Mouse (Mus musculus) MN1 (cell line): Measurements from ENCODE around the gene Foxo6.

Experiments
- DNase-seq: peaks from one replicate; pipeline ENCODE4 v3.0.0-alpha.2; 2016; ENCODE audit warnings: low spot score

Gene Foxo6

GRCm38 (mm10) chr4:120247412-120247811 lies 39.7 kb downstream of the Foxo6 start:
- DNase-seq = peak; percentile 85

- DNase-seq = no peak
Measured at GRCm38 (mm10) chr4:120246086-120246485, 41.1 kb downstream of the Foxo6 start.

GRCm38 (mm10) chr4:120242783-120243262 lies 44.3 kb downstream of the Foxo6 start:
- peak; percentile 81 for DNase-seq

- DNase-seq = no peak
Measured at GRCm38 (mm10) chr4:120241106-120241505, 46.0 kb downstream of the Foxo6 start.

- no peak for DNase-seq
Measured at GRCm38 (mm10) chr4:120239419-120239818, 47.7 kb downstream of the Foxo6 start.

- no peak for DNase-seq
Measured at GRCm38 (mm10) chr4:120233243-120233642, 53.9 kb downstream of the Foxo6 start.

GRCm38 (mm10) chr4:120232541-120232940 lies 54.6 kb downstream of the Foxo6 start:
- no peak for DNase-seq

- no peak for DNase-seq
Measured at GRCm38 (mm10) chr4:120231982-120232381, 55.2 kb downstream of the Foxo6 start.

GRCm38 (mm10) chr4:120230256-120230649 lies 56.9 kb downstream of the Foxo6 start:
- peak; percentile 78 for DNase-seq

GRCm38 (mm10) chr4:120229505-120230255 lies 57.5 kb downstream of the Foxo6 start:
- peak; percentile 36 for DNase-seq

GRCm38 (mm10) chr4:120228613-120229012 lies 58.5 kb downstream of the Foxo6 start:
- no peak for DNase-seq

GRCm38 (mm10) chr4:120227224-120227623 lies 59.9 kb downstream of the Foxo6 start:
- peak; percentile 37 for DNase-seq

- DNase-seq = no peak
Measured at GRCm38 (mm10) chr4:120226682-120227081, 60.5 kb downstream of the Foxo6 start.

GRCm38 (mm10) chr4:120225135-120225780 lies 61.9 kb downstream of the Foxo6 start:
- DNase-seq = peak; percentile 64

- peak; percentile 32 for DNase-seq
Measured at GRCm38 (mm10) chr4:120223805-120224204, 63.3 kb downstream of the Foxo6 start.

- DNase-seq = peak; percentile 21
Measured at GRCm38 (mm10) chr4:120223108-120223745, 63.9 kb downstream of the Foxo6 start.

- DNase-seq = no peak
Measured at GRCm38 (mm10) chr4:120221708-120222107, 65.4 kb downstream of the Foxo6 start.

- DNase-seq = peak; percentile 45
Measured at GRCm38 (mm10) chr4:120218878-120219277, 68.3 kb downstream of the Foxo6 start.
